Mouse (Mus musculus) bone marrow, adult 2 months (tissue): ENCODE measurements at regions not wholly inside any gene's neighbourhood (a gene's known extent, or its start where the extent isn't known, plus 50 kb on each side); places are given as distances from the start of the nearest gene placed in this dataset.

Experiments
- CTCF ChIP-seq: fragments of 200-500 bp; IDR thresholded peaks from 2 replicates; pipeline ENCODE4 v1.5.1; 2011; ENCODE audit warnings: low read length, control low read depth; ENCODE audit not compliant: control insufficient read depth, insufficient read depth
- POLR2A ChIP-seq: fragments of 200-500 bp; IDR thresholded peaks from 2 replicates; pipeline ENCODE4 v1.6.1; 2011; ENCODE audit warnings: low read depth, mild to moderate bottlenecking, control low read depth, low read length, borderline replicate concordance; ENCODE audit not compliant: control insufficient read depth

GRCm38 (mm10) chr2:61283829-61284601, 294.4 kb upstream of the Tank start:
- TF ChIP-seq CTCF, result no peak
- TF ChIP-seq POLR2A, result no peak
